Mouse (Mus musculus) embryonic facial prominence, embryonic 14.5 days (tissue): ENCODE results near the gene Gm20715. TPM values are rescaled to one million over a fixed set of nuclear protein-coding genes. Genes with fewer than 3 reads are reported as not detected.
"Not testable (repeated sequence)": the region's sequence is repeated elsewhere in the genome, so short reads cannot be mapped to it uniquely, and the experiment has no call there.

ENCODE experiments used
- ATAC-seq: fragments of 200-750 bp; cut with Nextera tagmentation; 2 replicates; pipeline ENCODE4 v1.8.0; 2017; ENCODE audit warnings: low read depth, moderate number of reproducible peaks, moderate TSS enrichment
- DNase-seq: peaks from one replicate; pipeline ENCODE4 v3.0.0-alpha.2; 2015; ENCODE audit warnings: low spot score
- H3K27ac ChIP-seq: fragments of 300-500 bp; sonication (generic); replicated peaks from 2 replicates; pipeline ENCODE4 v1.5.1; 2014; ENCODE audit warnings: low read depth, mild to moderate bottlenecking, low read length, moderate library complexity
- H3K27me3 ChIP-seq: fragments of 300-500 bp; sonication (generic); replicated peaks from 2 replicates; pipeline ENCODE4 v1.6.1; 2014; ENCODE audit warnings: low read length; ENCODE audit not compliant: control insufficient read depth, insufficient read depth
- H3K36me3 ChIP-seq: fragments of 300-500 bp; sonication (generic); 2 replicates; pipeline ENCODE4 v1.6.1; 2014; ENCODE audit warnings: low read length, mixed read lengths; ENCODE audit not compliant: control insufficient read depth, insufficient read depth
- H3K4me1 ChIP-seq: fragments of 300-500 bp; sonication (generic); 2 replicates; pipeline ENCODE4 v1.6.1; 2014; ENCODE audit warnings: antibody characterized with exemption, low read length; ENCODE audit not compliant: control insufficient read depth, insufficient read depth
- H3K4me2 ChIP-seq: fragments of 300-500 bp; sonication (generic); 2 replicates; pipeline ENCODE4 v1.6.1; 2014; ENCODE audit warnings: low read depth, mild to moderate bottlenecking, low read length, moderate library complexity, mixed read lengths
- H3K4me3 ChIP-seq: fragments of 300-500 bp; sonication (generic); 2 replicates; pipeline ENCODE4 v1.5.1; 2014; ENCODE audit warnings: low read depth, mild to moderate bottlenecking, low read length
- H3K9ac ChIP-seq: fragments of 300-500 bp; sonication (generic); 2 replicates; pipeline ENCODE4 v1.6.1; 2014; ENCODE audit warnings: low read depth, mild to moderate bottlenecking, low read length, moderate library complexity, mixed read lengths
- H3K9me3 ChIP-seq: fragments of 300-500 bp; sonication (generic); 2 replicates; pipeline ENCODE4 v1.6.1; 2016; ENCODE audit warnings: low read length; ENCODE audit not compliant: control insufficient read depth
- WGBS: fragments of 180-500 bp; shearing (Covaris S2); extraction: QIAGEN DNeasy Blood & Tissue Kit; methylation state at CpG from one replicate; pipeline ENCODE4 v1.1.7; 2014; 5-methylcytosine and 5-hydroxymethylcytosine counted together
- polyA plus RNA-seq: library from polyadenylated mRNA; unstranded; fragments of >200 nt; fragmentation: Nextera tagmentation; extraction: Ambion mirVana; gene quantifications from 2 replicates; pipeline ENCODE4 v1.2.1, GENCODE M21; 2014

Gene Gm20715
- polyA plus RNA-seq = not detected in 2 replicates

DNA sequence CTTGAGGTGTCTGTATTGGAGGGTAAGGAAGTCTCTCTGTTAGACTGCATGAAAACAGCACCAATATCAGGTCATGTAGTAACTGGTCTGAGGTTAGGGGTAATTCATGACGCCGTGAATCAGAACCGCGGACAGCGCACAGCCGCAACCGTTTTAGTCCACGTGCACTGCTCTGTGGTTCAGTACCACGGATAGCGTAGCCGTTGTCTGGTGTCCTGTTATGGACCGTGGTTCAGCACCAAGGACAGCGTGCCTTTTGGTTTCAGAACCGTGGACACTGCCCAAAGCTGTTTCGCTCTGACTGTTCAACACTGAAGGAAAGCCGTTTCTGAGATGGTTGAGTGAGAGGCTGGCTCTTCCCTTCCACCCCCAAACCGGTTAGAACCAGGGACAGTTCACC lies at the start of gene Gm20715:
Gene Gm20715 (plus strand): TSS at position 235 of the 400 bp plus-strand sequence.
- H3K4me1 ChIP-seq = no peaks in the 10 kb centered on the region
- WGBS = under 1% methylated on average over 17 of the region's 17 CpGs
- no peak within 1 kb of the TSS for H3K4me3 ChIP-seq
- H3K27me3 ChIP-seq = no peaks in the 10 kb centered on the region
- H3K4me2 ChIP-seq = no peak within 1 kb of the TSS
- peak; percentile 97 for ATAC-seq
- no peak within 1 kb of the TSS for H3K9ac ChIP-seq
- DNase-seq = peak; percentile 97
- H3K27ac ChIP-seq = no peak within 1 kb of the TSS
- no peaks in the 10 kb centered on the region for H3K9me3 ChIP-seq
- H3K36me3 ChIP-seq = no peaks in the 10 kb centered on the region

GRCm38 (mm10) chr7:6360477-6361060 lies 49.5 kb upstream of the Gm20715 start:
- DNase-seq = no peak
- H3K4me3 ChIP-seq = no peak overlapping the region
- peaks cover 6% of the 10 kb centered on the region for H3K4me1 ChIP-seq
- no peak overlapping the region for H3K27ac ChIP-seq
- H3K9me3 ChIP-seq = no peaks in the 10 kb centered on the region
- H3K9ac ChIP-seq = no peak overlapping the region
- H3K4me2 ChIP-seq = no peak overlapping the region
- no peaks in the 10 kb centered on the region for H3K36me3 ChIP-seq
- 27% methylated on average over 5 of the region's 9 CpGs for WGBS
- no peaks in the 10 kb centered on the region for H3K27me3 ChIP-seq
- ATAC-seq = no peak

- peak overlapping the region; percentile 66 for H3K9ac ChIP-seq
- WGBS = 28% methylated on average over 7 of the region's 7 CpGs
- H3K27ac ChIP-seq = peak overlapping the region; percentile 86
- no peaks in the 10 kb centered on the region for H3K27me3 ChIP-seq
- DNase-seq = no peak
- ATAC-seq = no peak
- H3K4me1 ChIP-seq = peaks cover 6% of the 10 kb centered on the region
- H3K4me2 ChIP-seq = peak overlapping the region; percentile 59
- no peaks in the 10 kb centered on the region for H3K9me3 ChIP-seq
- H3K36me3 ChIP-seq = no peaks in the 10 kb centered on the region
- peak overlapping the region; percentile 46 for H3K4me3 ChIP-seq
Measured at GRCm38 (mm10) chr7:6361756-6362155, 48.3 kb upstream of the Gm20715 start.

GRCm38 (mm10) chr7:6362268-6363046 lies 47.6 kb upstream of the Gm20715 start:
- H3K36me3 ChIP-seq = no peaks in the 10 kb centered on the region
- no peaks in the 10 kb centered on the region for H3K9me3 ChIP-seq
- peak; percentile 95 for ATAC-seq
- WGBS = under 1% methylated on average over 36 of the region's 38 CpGs
- H3K27ac ChIP-seq = peak overlapping the region; percentile 86
- peak overlapping the region; percentile 66 for H3K9ac ChIP-seq
- peak overlapping the region; percentile 59 for H3K4me2 ChIP-seq
- H3K4me1 ChIP-seq = peaks cover 6% of the 10 kb centered on the region
- H3K4me3 ChIP-seq = peak overlapping the region; percentile 46
- DNase-seq = peak; percentile 99
- H3K27me3 ChIP-seq = no peaks in the 10 kb centered on the region

DNA sequence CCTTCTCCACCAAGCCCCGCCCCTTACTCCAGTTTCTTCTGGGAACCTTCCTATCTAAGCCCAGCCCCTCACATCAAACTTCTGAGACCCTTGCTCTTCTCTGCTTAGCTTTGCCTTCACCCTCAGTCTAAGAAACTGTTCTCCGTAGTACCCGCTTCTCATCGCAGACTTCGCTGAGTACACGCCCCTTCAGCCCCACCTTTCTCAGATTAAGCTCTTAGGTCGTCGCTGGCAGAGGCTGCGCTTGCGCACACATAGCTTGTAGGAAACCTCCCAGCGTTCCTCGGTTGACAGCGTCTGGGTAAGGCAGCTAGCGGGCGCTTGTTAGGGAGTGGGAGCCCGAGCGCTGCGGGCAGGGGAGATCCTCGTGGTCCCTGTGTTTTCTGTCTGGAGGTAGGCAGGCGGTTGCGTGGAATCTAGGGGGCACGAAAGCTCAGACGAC lies 47.0 kb upstream of the Gm20715 start, which contains the start of gene Zfp78:
Gene Zfp78 (plus strand): TSS at position 234 of the 442 bp plus-strand sequence.
- H3K4me2 ChIP-seq = peak within 1 kb of the TSS; percentile 59
- no peaks in the 10 kb centered on the region for H3K36me3 ChIP-seq
- peak within 1 kb of the TSS; percentile 86 for H3K27ac ChIP-seq
- peak within 1 kb of the TSS; percentile 46 for H3K4me3 ChIP-seq
- peaks cover 6% of the 10 kb centered on the region for H3K4me1 ChIP-seq
- no peaks in the 10 kb centered on the region for H3K9me3 ChIP-seq
- WGBS = under 1% methylated on average over 23 of the region's 23 CpGs
- DNase-seq (peak; percentile 98), ATAC-seq (peak; percentile 89)
- H3K27me3 ChIP-seq = no peaks in the 10 kb centered on the region
- peak within 1 kb of the TSS; percentile 66 for H3K9ac ChIP-seq

GRCm38 (mm10) chr7:6364761-6365160 lies 45.3 kb upstream of the Gm20715 start:
- H3K4me2 ChIP-seq = no peak overlapping the region
- peaks cover 6% of the 10 kb centered on the region for H3K4me1 ChIP-seq
- no peaks in the 10 kb centered on the region for H3K9me3 ChIP-seq
- H3K36me3 ChIP-seq = no peaks in the 10 kb centered on the region
- 46% methylated on average over 1 of the region's 1 CpGs for WGBS
- no peak overlapping the region for H3K4me3 ChIP-seq
- no peak for DNase-seq
- H3K9ac ChIP-seq = no peak overlapping the region
- no peaks in the 10 kb centered on the region for H3K27me3 ChIP-seq
- H3K27ac ChIP-seq = no peak overlapping the region
- no peak for ATAC-seq

GRCm38 (mm10) chr7:6367185-6367584 lies 42.9 kb upstream of the Gm20715 start:
- Histone ChIP-seq H3K27ac (no peak overlapping the region), H3K9me3 (no peaks in the 10 kb centered on the region), H3K9ac (no peak overlapping the region), H3K4me2 (no peak overlapping the region), H3K27me3 (no peaks in the 10 kb centered on the region), H3K4me1 (peaks cover 6% of the 10 kb centered on the region), H3K36me3 (no peaks in the 10 kb centered on the region), H3K4me3 (no peak overlapping the region)
- 93% methylated on average over 5 of the region's 5 CpGs for WGBS
- DNase-seq = no peak
- ATAC-seq = no peak

GRCm38 (mm10) chr7:6368146-6368545 lies 41.9 kb upstream of the Gm20715 start:
- 82% methylated on average over 5 of the region's 5 CpGs for whole genome bisulfite sequencing

More at GRCm38 (mm10) chr7:6368146-6368545, 41.9 kb upstream of the Gm20715 start:
- not testable (repeated sequence) for H3K4me1 ChIP-seq, H3K27ac ChIP-seq, H3K9me3 ChIP-seq, H3K9ac ChIP-seq, DNase-seq, H3K4me2 ChIP-seq, H3K27me3 ChIP-seq, H3K4me3 ChIP-seq, H3K36me3 ChIP-seq, ATAC-seq
